Mouse (Mus musculus) limb, embryonic 14.5 days (tissue): ENCODE results near the gene Slc25a13. TPM values are rescaled to one million over a fixed set of nuclear protein-coding genes. Genes with fewer than 3 reads are reported as not detected.

ENCODE experiments used
- ATAC-seq: fragments of 200-750 bp; cut with Nextera tagmentation; 2 replicates; pipeline ENCODE4 v1.8.0; 2017; ENCODE audit warnings: low read depth, moderate number of reproducible peaks, moderate TSS enrichment; ENCODE audit not compliant: low FRiP score
- DNase-seq: peaks from one replicate; pipeline ENCODE4 v3.0.0-alpha.2; 2015; ENCODE audit warnings: low spot score
- H3K27ac ChIP-seq: fragments of 300-500 bp; sonication (generic); replicated peaks from 2 replicates; pipeline ENCODE4 v1.5.1; 2014; ENCODE audit warnings: low read depth, mild to moderate bottlenecking, low read length, moderate library complexity, mixed read lengths
- H3K27me3 ChIP-seq: fragments of 300-500 bp; sonication (generic); 2 replicates; pipeline ENCODE4 v1.6.1; 2014; ENCODE audit warnings: low read length, mixed read lengths; ENCODE audit not compliant: control insufficient read depth, insufficient read depth
- H3K36me3 ChIP-seq: fragments of 300-500 bp; sonication (generic); 2 replicates; pipeline ENCODE4 v1.6.1; 2014; ENCODE audit warnings: mild to moderate bottlenecking, low read length, moderate library complexity, mixed read lengths; ENCODE audit not compliant: control insufficient read depth, insufficient read depth
- H3K4me1 ChIP-seq: fragments of 300-500 bp; sonication (generic); 2 replicates; pipeline ENCODE4 v1.6.1; 2014; ENCODE audit warnings: antibody characterized with exemption, low read length, mixed read lengths; ENCODE audit not compliant: control insufficient read depth, insufficient read depth
- H3K4me2 ChIP-seq: fragments of 300-500 bp; sonication (generic); replicated peaks from 2 replicates; pipeline ENCODE4 v1.6.1; 2014; ENCODE audit warnings: low read depth, mild to moderate bottlenecking, low read length, moderate library complexity; ENCODE audit not compliant: severe bottlenecking
- H3K4me3 ChIP-seq: fragments of 300-500 bp; sonication (generic); replicated peaks from 2 replicates; pipeline ENCODE4 v1.5.1; 2014; ENCODE audit warnings: low read length
- H3K9ac ChIP-seq: fragments of 300-500 bp; sonication (generic); 2 replicates; pipeline ENCODE4 v1.6.1; 2014; ENCODE audit warnings: mild to moderate bottlenecking, low read depth, low read length, moderate library complexity; ENCODE audit not compliant: severe bottlenecking
- H3K9me3 ChIP-seq: fragments of 300-500 bp; sonication (generic); 2 replicates; pipeline ENCODE4 v1.6.1; 2016; ENCODE audit warnings: low read length; ENCODE audit not compliant: control insufficient read depth
- POLR2A ChIP-seq: fragments of 200-500 bp; IDR thresholded peaks from 2 replicates; pipeline ENCODE4 v1.8.0; 2012; ENCODE audit warnings: inconsistent platforms, mild to moderate bottlenecking, moderate library complexity, borderline replicate concordance; ENCODE audit not compliant: insufficient read depth, insufficient read length; ENCODE audit errors: extremely low read depth
- WGBS: fragments of 180-500 bp; shearing (Covaris S2); extraction: QIAGEN DNeasy Blood & Tissue Kit; methylation state at CpG from one replicate; pipeline ENCODE4 v1.1.7; 2014; 5-methylcytosine and 5-hydroxymethylcytosine counted together
- polyA plus RNA-seq, 2 experiments: library from polyadenylated mRNA; depleted of rRNA in 1 of 2; stranded (reverse) in 1 of 2; unstranded in 1 of 2; fragments of >200 nt; fragmentation: Nextera tagmentation in 1 of 2; extraction: Ambion mirVana in 1 of 2; gene quantifications; 2 replicates each; pipeline versions ENCODE4 v1.2.1 to v1.2.3; 2012 to 2014

The Slc25a13 gene
- polyA plus RNA-seq, 2 experiments, result 8.2 to 19.1 TPM

DNA sequence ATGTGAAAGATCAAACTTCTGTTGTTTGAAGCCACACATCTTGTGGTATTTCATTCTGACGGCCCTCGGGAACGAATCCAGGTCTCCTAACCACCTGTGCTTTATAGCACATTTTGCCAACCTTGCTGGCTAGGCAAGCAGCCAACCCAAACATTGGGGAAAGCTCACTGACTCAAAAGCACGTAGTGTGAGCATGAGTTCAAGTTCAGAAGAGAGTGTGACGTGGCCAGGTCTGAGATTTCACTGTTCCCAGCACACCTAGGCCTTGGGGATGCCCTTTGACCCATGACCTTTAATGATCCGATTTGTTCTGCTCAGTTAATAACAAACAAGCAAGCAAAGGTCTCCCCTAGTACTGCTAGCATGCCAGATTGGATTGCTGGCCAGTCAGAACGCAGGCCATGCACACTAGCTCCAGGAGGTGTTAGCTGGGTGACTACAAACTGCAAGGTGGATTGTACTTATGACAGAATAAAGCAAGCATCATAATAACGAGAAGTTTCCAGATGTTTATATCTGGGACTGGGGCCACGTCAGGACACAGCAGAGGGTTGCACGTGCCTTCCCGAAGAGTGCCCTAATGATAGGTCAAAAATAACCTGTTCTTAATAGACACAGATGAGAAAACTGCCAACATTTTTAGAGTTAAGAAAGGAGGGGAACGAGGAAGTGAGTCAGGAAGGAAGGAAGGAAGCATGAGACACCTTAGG is 2.8 kb upstream of the Slc25a13 start:
- Histone ChIP-seq H3K4me2 (no peak overlapping the region), H3K4me3 (no peak overlapping the region), H3K9me3 (no peaks in the 10 kb centered on the region), H3K36me3 (no peaks in the 10 kb centered on the region), H3K27ac (no peak overlapping the region), H3K27me3 (no peaks in the 10 kb centered on the region), H3K4me1 (peaks cover 9% of the 10 kb centered on the region; the same call in 1 of the 2 replicates), H3K9ac (no peak overlapping the region)
- DNase-seq (peak; percentile 43), ATAC-seq (no peak)
- WGBS, result 57% methylated on average over 12 of the region's 12 CpGs
- TF ChIP-seq POLR2A, result no peak

DNA sequence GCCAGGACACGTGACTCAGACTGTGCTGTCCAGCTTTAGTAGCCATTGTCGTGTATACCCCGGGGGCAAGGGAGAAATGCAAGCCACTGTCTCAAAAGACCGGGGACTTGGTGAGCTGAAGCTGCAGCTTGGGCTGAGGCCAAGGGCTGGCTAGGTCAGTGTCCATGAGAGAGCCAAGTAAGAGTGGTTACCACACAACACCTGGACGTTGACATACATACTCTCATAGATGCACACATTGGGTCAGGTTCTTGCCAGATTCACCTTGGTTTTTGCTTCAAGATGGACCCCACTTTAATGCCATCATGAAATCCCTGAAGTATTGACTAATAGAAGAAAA is 283 bp upstream of the Slc25a13 start:
- no peak for ATAC-seq
- Histone ChIP-seq H3K4me3 (peak overlapping the region; percentile 71), H3K4me1 (peaks cover 8% of the 10 kb centered on the region; the same call in 1 of the 2 replicates), H3K4me2 (peak overlapping the region; percentile 92), H3K27me3 (no peaks in the 10 kb centered on the region), H3K27ac (no peak overlapping the region), H3K9ac (peak overlapping the region; percentile 85; the same call in 1 of the 2 replicates), H3K9me3 (no peaks in the 10 kb centered on the region), H3K36me3 (no peaks in the 10 kb centered on the region)
- no peak for TF ChIP-seq POLR2A
- 13% methylated on average over 5 of the region's 5 CpGs for WGBS
- DNase-seq, result no peak

- H3K9me3 ChIP-seq, result no peaks in the 10 kb centered on the region
- no peak for TF ChIP-seq POLR2A
- no peaks in the 10 kb centered on the region for H3K27me3 ChIP-seq
- peak overlapping the region; percentile 71 for H3K4me3 ChIP-seq
- H3K9ac ChIP-seq, result peak overlapping the region; percentile 85
- H3K36me3 ChIP-seq, result no peaks in the 10 kb centered on the region
- DNase-seq (no peak), ATAC-seq (no peak)
- peak overlapping the region; percentile 92 for H3K4me2 ChIP-seq
- peaks cover 4% of the 10 kb centered on the region; the same call in 1 of the 2 replicates for H3K4me1 ChIP-seq
- WGBS, result 11% methylated on average over 5 of the region's 5 CpGs
- no peak overlapping the region for H3K27ac ChIP-seq
Measured at GRCm38 (mm10) chr6:6216120-6216506, 860 bp downstream of the Slc25a13 start.

DNA sequence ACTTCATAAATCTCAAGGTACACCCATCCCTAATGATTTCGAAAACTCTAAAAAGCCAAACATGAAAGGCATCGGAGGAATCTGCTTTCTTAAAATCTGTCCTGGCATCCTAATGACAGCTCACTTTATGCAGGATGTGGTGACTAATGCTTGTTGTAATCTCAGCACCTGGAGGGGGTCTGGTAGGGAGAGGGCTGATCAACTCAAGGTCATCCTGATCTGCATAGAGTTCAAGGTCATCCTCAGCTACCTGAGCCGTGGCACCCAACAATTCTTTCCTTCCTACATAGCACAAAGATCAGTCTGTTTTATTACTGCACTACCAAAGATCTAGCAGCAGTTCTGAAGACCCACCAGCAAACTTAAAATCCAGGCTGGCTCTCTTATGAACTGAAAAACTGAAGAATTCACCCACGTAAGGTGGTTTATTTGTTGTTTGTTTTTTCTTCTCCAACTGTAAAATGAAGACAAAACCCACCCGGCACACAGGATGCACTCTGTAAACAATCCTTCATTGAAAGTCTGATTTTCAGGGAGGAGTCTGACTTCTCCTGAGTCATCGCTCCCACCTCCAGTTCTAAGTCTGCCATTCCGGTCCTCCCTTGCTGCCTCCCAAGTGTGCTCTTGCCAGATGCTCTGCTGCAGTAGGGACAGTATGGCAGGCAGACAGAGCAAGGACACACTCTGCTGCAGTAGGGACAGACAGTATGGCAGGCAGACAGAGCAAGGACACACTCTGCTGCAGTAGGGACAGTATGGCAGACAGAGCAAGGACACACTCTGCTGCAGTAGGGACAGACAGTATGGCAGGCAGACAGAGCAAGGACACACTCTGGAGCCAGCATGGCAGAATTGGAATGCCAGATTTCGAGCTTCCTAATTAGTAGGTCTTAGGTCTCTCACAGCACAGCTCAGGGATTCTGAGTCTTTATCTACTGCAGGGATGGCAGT is 4.3 kb downstream of the Slc25a13 start:
- no peaks in the 10 kb centered on the region for H3K9me3 ChIP-seq
- no peak for DNase-seq

GRCm38 (mm10) chr6:6211958-6212357 is 5.0 kb downstream of the Slc25a13 start:
- Histone ChIP-seq H3K4me3 (no peak overlapping the region), H3K9ac (no peak overlapping the region), H3K27ac (no peak overlapping the region), H3K27me3 (no peaks in the 10 kb centered on the region), H3K9me3 (no peaks in the 10 kb centered on the region), H3K4me2 (no peak overlapping the region), H3K4me1 (peaks cover 4% of the 10 kb centered on the region; the same call in 1 of the 2 replicates), H3K36me3 (no peaks in the 10 kb centered on the region)
- DNase-seq, result no peak
- no peak for ATAC-seq
- WGBS, result 63% methylated on average over 3 of the region's 3 CpGs
- TF ChIP-seq POLR2A, result no peak

More for the DNA sequence above, 4.3 kb downstream of the Slc25a13 start:
- 80% methylated on average over 8 of the region's 8 CpGs for WGBS
- H3K4me3 ChIP-seq, result no peak overlapping the region
- H3K27ac ChIP-seq, result no peak overlapping the region
- H3K4me1 ChIP-seq, result peaks cover 4% of the 10 kb centered on the region; the same call in 1 of the 2 replicates
- ATAC-seq, result no peak
- no peaks in the 10 kb centered on the region for H3K36me3 ChIP-seq
- no peaks in the 10 kb centered on the region for H3K27me3 ChIP-seq
- TF ChIP-seq POLR2A, result no peak
- H3K4me2 ChIP-seq, result no peak overlapping the region
- no peak overlapping the region for H3K9ac ChIP-seq
